Mouse (Mus musculus) kidney, postnatal 4 days (tissue): ENCODE results near the gene Cwc22.

ENCODE experiments used
- DNase-seq, 2 experiments: peaks; one replicate each; pipeline ENCODE4 v3.0.0; 2021; ENCODE audit warnings: mixed read lengths in 2 of 2

Cwc22 gene

DNA sequence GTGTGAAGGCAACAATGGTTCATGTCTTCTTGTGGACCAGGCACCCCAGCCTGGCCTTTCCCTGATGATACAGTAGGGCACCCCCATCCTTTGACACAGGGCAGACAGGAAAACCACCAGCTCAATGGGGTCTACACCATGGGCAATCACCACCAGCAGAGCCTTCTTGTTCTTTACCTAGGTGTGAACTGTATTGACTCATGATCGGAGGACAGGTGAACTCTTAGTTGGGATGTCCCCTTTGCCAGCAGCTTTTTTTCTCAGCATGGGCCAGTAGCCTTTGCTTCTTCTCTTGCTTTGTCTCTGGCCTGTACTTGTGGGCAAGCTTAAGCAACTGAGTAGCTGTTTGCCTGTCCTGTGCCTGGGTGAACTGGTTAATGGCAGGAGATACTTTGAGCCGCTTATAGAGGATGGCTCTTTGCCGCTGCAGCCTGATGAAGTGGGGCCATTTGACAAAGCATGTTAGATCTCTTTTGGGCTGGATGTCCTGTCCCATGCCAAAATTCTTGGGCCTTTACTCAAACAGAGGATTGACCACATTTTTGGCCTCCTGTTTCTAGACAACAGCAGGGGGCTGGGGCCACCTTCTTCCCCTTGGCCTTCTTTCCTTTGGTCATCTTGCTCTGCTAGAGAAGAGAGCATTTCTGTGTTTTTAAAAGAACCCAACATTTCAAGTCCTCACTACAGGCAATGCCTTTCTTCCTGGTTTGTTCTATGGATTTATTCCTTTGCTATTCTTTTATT is 16.4 kb upstream of the Cwc22 start:
- DNase-seq, result no peak

DNA sequence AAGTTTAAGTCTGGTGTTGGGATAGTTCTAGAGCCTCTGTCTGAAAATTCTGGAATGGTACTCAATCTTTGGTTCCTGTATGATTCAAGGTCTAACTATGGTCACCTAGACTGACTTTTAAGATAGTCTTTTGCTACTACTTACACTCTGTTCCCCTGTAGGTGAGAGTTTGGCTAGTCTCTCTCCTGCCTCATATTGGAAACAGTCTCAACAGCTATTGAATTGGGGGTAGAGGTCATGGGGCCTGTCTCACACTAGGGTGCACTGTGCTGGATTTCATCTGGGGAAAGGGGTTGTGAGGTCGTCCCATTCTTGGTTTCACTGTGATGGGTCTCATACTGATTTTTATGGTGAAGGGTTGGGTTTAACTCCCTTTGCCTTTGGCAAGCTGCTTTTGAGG is 15.1 kb upstream of the Cwc22 start:
- DNase-seq, result no peak

DNA sequence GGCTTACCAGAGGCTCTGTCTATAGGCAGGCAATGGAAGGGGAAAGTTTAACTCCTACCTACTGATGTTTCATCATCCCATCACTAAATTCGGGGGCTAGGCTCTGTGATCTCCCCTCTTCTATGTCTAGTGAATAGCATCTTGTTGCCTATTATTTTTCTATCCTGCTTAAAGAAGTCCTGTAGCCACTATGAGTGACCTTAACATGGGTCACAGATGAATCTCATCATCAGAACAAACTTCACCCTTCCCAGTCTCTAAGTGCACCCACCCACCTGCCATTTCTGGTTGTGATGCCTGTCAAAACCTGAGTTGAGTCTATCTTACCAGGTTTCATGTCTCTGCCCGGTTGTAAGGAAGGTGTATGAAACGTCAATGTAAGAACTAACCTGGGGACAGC is 14.5 kb upstream of the Cwc22 start:
- DNase-seq, result no peak

DNA sequence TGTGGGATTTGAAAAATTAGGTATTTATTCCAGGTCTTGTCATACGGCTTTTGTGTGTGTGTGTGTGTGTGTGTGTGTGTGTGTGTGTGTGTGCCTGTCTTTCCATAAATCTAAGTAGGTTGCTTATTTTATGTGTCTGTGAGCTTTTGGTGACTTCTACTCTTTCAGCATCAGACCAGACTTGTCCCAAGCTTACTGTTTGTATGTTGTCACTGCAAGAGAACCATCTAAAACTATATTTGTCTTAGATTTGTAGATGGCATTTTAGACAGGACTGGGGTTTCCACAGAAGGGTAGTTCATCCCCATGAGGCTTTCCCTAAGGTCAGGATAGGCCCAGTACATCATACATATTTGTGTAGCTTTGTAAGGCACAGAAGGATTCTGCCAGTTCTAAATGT is 13.2 kb upstream of the Cwc22 start:
- no peak for DNase-seq

DNA sequence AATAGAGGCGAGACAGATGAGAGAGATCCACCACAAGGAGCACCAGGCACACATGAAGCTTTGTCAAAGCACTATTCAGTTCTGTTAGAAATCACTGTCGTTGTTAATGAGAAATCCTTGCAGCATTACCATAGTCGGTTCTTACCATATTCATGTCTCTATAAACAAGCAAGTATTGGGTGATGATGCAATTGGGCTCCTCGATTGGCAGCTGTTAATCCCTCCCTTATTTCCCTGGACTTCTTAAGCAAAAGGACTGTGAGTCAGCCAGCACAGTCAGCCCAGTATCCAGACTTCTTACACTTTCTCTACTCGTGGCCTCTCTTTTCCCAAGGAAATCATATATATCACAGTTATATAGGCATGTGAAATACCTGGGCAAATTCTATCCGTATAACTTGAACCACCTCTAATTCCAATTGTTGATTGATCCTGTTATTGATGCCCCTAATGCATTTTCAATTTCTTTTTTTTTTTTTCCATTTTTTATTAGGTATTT is 5.3 kb upstream of the Cwc22 start:
- DNase-seq, result no peak

DNA sequence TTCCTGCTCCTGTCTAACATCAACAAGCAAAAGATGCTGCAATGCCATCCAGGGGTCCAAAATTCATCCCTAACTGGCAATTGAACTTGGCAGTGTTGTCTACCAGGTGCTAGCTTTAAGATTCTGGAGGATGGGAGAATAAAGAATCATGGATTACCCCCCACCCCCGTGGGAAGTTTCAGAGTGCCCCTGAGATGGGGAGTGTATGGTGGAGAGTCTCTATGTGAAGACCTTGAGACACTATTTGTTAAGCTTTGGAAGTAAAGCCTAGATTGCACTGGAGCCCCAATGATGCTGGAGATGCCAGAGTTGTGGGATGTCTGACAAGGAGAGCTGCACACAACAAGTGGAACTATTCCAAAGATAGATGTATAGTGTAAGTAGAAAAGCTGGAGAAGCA is 3.9 kb upstream of the Cwc22 start:
- no peak for DNase-seq

DNA sequence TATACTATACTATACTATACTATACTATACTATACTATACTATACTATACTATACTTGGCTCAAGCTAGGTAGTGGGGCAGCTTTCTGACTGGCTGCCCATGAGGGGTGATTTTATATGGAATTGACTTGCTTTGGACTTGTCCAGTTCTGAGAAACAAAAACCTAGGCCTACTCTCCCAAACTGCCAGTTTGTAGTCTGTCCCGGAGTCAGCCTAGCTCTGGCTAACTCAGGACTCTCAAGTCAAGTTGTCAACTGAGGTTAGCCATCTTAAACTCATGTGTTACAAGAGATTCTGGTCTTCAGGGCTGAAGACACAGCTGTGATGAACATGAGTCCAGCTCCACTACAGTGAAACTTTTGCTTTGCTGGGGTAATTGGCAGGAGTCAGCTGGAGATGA is 3.3 kb upstream of the Cwc22 start:
- DNase-seq, result no peak

DNA sequence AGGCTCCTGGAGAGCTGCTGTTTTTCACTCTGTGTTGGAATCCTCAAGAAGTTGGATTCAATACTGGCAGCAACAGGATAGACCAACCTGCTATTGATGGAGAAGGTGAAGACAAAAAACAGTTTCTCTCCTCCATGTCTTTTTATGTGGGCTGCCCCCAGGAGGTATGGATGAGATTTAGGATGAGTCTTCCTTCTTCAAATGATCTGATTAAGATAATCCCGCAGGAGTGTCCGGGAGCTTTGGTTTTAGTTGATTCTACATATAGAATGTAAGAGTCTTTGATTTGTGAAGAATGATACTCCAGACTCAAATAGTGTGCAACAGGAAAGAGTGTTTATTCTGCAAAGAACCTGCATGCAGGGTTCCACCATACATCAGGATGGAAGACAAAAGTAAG is 2.7 kb upstream of the Cwc22 start:
- DNase-seq, result no peak

DNA sequence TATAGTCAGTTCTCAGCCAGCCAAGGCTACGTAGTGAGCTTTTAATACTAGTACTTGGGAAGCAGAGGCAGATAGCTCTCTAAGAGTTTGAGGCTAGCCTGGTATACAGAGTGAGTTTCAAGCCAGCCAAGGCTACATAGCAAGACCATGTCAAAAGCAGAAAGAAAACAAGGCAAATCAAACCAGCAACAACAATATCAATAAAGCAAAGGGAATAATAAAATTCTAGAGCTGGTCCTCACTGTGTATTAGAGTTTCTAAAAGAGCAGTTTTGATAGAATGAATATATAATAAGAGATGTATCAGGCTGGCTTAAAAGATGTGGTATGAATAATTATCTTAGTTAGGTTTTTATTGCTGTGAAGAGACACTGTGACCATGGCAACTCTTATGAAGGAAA is 2.0 kb upstream of the Cwc22 start:
- DNase-seq, result no peak

DNA sequence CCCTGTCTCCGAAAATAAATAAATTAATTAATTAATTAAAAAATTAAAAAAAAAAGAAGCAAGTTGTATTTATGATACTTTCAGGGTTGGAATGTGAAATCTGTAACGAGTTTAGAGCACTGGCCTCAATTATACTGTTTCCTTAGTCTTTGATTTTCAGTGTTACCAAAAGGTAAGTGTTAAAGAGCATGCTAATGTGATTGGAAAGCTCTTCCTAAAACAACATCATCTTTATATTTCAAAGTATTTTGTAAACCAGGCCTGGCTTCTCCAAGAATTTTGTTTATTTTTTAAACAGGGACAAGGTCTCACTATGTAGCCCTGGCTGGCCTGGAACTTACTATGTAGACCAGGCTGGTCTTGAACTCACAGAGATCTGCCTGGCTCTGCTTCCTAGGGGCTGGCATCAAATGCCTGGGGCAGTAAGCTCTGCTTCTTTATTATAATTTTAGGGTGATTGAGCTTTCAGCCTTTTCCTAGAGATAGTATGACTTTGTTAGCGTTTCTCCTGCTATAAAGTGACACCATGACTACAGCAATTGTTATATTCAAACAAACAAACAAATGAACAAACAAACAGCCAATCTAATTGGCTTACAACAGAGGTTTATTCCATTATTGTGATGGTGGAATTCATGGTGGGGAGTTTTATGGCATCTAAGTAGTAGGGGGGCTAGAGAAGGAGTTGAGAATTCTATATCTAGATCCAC is 1.1 kb upstream of the Cwc22 start:
- no peak for DNase-seq

DNA sequence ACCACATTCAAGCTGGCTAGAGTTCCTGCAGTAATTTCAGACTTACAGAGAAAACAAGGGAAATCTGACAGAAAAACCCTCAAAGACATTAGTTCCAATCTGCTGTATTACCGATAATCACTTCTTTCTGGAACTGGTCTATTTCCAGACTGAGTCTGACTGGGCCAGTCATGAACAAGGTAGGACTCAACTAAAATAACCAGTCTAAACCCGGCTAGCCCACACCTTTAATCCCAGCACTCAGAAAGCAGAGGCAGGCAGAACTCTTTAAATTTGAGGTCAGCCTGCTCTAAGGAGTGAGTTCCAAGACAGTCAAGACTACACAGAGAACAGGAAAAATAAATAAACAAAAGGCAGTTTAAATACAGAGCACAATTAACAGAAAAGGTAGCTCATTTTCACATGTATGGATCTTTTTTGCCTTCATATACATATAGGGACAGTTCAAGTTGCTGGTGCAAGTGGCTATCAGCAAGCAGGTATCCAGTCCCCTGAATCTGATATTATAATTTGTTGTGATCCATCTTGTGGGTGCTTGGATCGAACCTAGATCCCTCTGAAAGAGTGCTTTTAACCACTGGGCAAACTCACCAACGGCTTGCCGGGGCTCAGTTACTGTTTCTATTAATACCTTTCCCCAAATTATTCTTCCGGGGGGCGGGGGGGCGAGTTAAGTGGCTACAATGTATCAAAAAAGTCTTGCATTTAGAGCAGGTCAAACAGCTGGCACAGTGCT is 1.1 kb downstream of the Cwc22 start:
- no peak for DNase-seq

DNA sequence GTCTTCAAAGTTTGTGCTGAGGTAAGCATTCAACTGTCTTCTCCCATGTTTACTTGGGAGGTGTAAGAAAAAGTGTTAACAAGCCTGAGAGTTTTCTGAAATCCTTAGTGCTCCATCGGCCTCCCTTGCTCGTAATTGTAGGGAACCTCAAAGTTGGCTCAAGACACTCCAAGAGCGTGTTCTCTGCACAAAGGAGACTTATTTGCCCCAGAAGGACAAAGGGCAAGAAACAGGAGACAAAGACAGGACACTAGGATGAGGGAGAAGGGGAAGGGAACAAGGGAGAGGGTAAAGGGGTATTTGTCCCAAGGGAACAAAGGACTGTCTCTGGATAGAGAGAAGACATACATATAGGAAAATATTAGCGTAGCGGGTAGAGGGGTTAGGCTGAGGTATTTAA is 1.9 kb downstream of the Cwc22 start:
- DNase-seq, result no peak

DNA sequence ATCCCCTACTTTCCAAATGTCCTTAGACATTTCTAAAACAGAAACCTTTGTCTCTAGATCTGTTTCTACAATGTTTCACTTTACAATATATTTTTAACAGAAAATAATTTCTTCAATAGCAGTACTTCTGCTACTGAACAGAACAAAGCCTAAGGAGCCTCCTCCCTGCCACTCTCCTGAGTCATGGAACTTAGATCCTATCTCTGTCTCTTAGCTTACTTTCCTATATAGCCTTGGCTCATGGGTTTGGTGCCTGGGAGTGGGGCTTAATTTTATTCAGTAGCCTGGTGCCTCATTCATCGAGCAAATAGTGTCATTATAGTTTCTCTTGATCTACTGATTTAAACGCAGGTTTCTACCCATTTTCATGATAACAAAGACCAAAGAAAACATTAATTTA is 4.2 kb downstream of the Cwc22 start:
- no peak for DNase-seq

DNA sequence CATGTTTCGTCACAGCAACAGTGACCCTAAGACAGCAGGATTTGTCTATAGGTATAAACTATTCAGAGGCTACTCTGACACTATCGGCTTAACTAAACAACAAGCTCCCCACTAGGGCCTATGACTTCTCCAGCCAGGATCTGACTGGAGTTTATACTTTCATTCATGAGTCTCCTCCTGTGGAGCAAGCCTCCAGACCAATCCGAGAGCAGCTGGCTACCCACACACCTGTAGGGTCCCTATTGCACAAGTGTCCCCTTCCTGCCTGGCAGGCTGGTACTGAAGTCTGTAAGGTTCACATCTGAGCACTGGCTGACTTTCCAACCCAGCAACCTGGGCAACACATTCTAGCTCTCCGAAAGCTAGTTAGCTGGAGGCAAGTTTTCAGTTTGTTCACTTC is 7.9 kb downstream of the Cwc22 start:
- DNase-seq, result no peak

DNA sequence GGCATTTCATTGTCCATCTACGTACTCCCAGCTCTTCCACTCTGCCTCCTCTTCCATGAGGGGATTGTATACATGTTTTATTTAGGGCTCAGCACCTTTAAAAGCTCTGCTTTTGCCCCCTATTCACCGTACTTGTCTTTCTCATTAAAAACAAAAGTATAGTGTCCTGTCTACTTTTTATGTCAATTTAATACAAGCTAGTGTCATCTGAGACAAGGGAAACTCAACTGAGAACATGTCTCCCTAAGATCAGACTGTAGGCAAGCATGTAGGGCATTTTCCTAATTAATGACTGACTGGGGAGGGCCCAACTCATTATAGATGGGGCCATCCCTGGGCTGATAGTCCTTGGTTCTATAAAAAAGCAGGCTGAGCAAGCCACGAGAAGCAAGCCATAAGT is 8.4 kb downstream of the Cwc22 start:
- DNase-seq, result no peak

DNA sequence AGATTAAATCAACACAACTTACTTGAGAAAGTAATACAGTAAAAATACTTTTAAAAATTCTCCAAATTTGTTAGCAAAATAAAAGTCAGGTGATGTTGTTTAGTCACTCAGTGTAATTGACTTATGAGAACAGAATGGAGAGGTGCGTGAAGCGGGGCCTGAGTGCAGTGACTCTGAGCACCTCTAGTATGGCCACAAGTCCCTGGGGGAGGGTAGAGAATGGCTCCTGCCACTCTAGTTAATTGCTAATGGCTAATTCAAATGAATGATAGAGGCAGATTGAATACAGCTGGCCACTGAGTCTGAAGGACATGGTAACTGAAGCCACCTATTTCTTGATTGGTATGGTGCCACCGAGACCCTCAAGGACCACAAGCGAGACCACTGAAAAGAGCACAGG is 12.0 kb downstream of the Cwc22 start:
- DNase-seq, result no peak

DNA sequence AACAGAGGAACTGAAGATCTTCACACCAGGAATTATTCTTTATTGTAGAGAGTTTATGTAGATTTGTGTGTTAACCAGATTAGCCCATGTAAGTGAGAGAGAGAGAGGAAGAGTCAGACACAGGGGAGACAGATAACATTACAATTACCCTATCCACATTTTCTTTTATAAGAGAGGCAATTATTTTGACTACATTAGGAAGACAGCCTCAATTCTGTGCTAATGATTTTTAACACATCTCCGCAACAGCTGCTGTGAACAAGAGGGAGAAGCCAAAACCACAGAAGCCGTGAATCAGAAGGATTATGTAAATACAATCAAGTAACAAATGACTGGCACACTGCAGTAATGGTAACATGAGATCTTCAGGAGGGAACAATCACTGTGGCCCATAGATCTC is 12.5 kb downstream of the Cwc22 start:
- no peak for DNase-seq

DNA sequence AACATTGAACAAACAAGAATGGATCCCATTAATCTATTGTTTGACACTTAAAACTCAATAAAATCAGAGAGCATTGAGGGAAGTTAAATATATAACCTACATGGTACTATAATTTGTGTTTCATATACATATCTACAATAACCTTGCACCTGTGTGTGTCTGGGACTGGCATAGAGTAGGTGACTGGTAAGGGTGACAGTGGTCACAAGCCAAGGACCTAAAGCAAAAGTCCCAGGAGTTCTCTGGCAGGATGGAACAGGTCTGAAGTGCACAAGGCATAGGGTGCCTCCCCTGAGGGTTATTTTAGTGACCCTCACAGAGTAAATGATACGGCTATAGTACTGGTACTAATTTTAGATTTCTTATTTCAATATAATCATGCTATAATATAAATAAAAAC is 14.2 kb downstream of the Cwc22 start:
- DNase-seq, result no peak

DNA sequence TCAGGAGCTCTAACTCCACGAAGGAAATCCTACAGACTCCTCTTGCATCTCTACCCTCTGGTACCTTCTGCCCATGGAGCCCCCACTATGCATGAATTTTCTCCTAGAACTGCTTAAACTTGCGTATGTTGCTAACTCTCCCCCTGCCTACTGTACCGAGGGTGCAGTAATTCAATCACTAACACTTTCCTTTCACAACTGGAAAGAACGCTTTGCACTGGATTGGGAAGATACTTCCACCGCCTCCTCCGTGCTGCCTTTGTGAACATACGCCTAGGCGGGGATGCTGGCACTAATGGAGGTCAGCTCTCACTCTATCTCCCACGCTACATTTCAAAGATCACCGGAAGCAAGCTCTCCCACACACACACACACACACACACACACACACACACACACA is 17.8 kb downstream of the Cwc22 start:
- no peak for DNase-seq

DNA sequence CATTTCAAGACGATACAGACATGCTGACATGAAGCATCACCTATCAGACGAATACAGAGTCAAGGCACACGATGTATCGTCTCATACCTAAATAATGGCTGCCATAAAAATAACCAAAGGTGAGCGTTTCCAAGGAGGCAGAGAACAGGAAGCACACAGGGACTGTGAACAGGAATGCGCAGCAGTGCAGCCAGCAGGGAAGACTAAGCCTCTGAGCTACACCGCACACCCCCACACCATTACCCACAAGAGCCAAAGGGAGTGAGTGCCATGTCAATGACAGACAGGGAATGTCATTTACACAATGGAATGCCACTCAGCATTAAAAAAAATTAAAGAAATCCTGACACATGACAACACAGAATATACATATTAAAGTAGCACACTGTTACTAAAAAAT is 19.7 kb downstream of the Cwc22 start:
- DNase-seq, result no peak

DNA sequence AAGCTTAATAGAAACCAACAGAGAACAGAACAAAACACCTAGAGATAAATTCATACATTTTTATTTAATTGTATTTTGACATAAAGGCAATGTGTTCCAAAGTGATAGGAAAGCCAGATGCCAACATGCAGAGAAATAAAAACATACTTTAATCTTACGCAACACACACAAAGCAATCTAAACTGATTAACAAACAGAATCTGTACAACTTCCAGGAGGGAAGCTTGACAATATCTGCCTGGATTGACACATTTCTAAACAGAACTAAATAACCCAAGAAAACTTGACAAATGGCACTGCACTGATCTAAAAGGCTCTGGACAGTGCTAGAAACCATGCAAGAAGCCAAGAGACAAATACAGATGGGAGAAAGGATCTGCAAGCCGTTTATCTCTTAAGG is 20.2 kb downstream of the Cwc22 start:
- no peak for DNase-seq

DNA sequence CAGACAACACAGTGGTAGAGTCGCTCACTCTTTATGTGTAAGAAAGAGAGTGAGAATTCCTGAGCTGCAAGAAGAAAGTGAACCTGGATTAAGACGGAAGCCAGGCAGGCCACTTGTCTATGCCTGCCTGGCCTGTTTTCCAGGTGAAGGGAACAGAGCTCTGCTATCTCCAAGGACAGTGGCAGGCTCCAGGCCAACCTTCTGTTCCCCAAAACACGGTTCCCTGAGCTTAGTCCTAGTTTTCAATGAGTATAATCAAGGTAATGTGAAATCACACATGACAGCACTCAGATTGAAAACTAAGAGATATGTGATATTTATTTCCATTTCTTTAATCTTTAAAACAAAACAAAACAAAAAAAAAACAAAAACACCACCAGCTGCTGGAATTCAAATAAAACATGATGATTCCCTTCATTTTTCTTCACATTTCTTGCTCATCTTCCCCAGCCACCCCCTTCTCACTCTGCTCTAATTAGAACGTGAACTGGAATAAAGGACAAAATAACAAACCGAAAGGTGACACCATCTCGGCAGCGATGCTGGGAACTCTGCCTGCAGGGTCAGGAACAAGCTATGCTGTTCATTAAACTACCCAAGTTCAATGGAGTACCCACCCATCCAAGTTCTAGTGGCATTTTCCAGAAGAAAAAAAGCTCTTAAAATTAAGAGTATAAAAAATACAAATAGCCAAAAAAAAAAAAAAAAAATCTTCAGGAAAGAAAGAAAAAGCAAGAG is 20.8 kb downstream of the Cwc22 start:
- no peak for DNase-seq

DNA sequence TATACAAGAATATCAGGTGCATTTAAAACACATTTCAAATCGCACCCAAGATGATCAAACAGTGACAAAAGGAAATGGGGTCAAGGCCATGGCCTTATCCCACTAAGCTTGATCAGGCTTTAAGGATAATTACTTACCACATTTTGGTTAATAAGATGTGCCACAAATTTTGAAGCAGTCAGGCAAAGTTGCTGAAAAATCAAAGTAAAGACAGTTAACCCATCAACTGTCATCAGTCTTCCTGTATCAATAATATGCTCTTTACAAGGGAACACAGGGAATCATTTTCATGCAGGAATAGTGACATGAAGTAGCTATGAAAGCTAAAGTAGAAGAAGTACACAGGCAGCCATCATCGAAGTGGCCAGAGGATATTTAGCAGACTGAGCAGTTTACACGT is 22.2 kb downstream of the Cwc22 start:
- DNase-seq, result no peak
